Mouse (Mus musculus) embryonic facial prominence, embryonic 11.5 days (tissue): ENCODE measurements around the gene Syt14. TPM values are rescaled to one million over a fixed set of nuclear protein-coding genes. Genes with fewer than 3 reads are reported as not detected.
A peak's percentile ranks its signal among the peaks of the same experiment; 100 is the strongest.

Experiments
- ATAC-seq: fragments of 200-750 bp; cut with Nextera tagmentation; replicated peaks from 2 replicates; pipeline ENCODE4 v1.8.0; 2017; ENCODE audit warnings: low read depth; ENCODE audit not compliant: insufficient number of reproducible peaks, low FRiP score, low TSS enrichment
- DNase-seq: peaks from one replicate; pipeline ENCODE4 v3.0.0-alpha.2; 2015; ENCODE audit warnings: low spot score
- H3K27ac ChIP-seq: fragments of 300-500 bp; sonication (generic); replicated peaks from 2 replicates; pipeline ENCODE4 v1.5.1; 2014; ENCODE audit warnings: mild to moderate bottlenecking, low read depth, low read length, control low read depth
- H3K27me3 ChIP-seq: fragments of 300-500 bp; sonication (generic); 2 replicates; pipeline ENCODE4 v1.6.1; 2014; ENCODE audit warnings: mild to moderate bottlenecking, low read length, moderate library complexity, mixed read lengths; ENCODE audit not compliant: control insufficient read depth, insufficient read depth
- H3K36me3 ChIP-seq: fragments of 300-500 bp; sonication (generic); replicated peaks from 2 replicates; pipeline ENCODE4 v1.6.1; 2014; ENCODE audit warnings: low read depth, mild to moderate bottlenecking, low read length, moderate library complexity, mixed read lengths; ENCODE audit not compliant: control insufficient read depth, insufficient read depth
- H3K4me1 ChIP-seq: fragments of 300-500 bp; sonication (generic); 2 replicates; pipeline ENCODE4 v1.6.1; 2014; ENCODE audit warnings: low read length, mixed read lengths; ENCODE audit not compliant: control insufficient read depth, insufficient read depth
- H3K4me2 ChIP-seq: fragments of 300-500 bp; sonication (generic); 2 replicates; pipeline ENCODE4 v1.6.1; 2014; ENCODE audit warnings: low read depth, mild to moderate bottlenecking, control low read depth, low read length, moderate library complexity
- H3K4me3 ChIP-seq: fragments of 300-500 bp; sonication (generic); 2 replicates; pipeline ENCODE4 v1.5.1; 2014; ENCODE audit warnings: low read depth, low read length, control low read depth
- H3K9ac ChIP-seq: fragments of 300-500 bp; sonication (generic); replicated peaks from 2 replicates; pipeline ENCODE4 v1.6.1; 2014; ENCODE audit warnings: mild to moderate bottlenecking, control low read depth, low read length
- H3K9me3 ChIP-seq: fragments of 300-500 bp; sonication (generic); replicated peaks from 2 replicates; pipeline ENCODE4 v1.6.1; 2016; ENCODE audit warnings: mild to moderate bottlenecking, low read length, inconsistent platforms, mixed read lengths; ENCODE audit not compliant: control insufficient read depth
- WGBS: fragments of 180-500 bp; shearing (Covaris S2); extraction: QIAGEN DNeasy Blood & Tissue Kit; methylation state at CpG from one replicate; pipeline ENCODE4 v1.1.7; 2014; 5-methylcytosine and 5-hydroxymethylcytosine counted together
- polyA plus RNA-seq: library from polyadenylated mRNA; unstranded; fragments of >200 nt; fragmentation: Nextera tagmentation; extraction: Ambion mirVana; gene quantifications from 2 replicates; pipeline ENCODE4 v1.2.1, GENCODE M21; 2014

The Syt14 gene
- polyA plus RNA-seq, 1 experiment from 2014 or later = 5.9 TPM

DNA sequence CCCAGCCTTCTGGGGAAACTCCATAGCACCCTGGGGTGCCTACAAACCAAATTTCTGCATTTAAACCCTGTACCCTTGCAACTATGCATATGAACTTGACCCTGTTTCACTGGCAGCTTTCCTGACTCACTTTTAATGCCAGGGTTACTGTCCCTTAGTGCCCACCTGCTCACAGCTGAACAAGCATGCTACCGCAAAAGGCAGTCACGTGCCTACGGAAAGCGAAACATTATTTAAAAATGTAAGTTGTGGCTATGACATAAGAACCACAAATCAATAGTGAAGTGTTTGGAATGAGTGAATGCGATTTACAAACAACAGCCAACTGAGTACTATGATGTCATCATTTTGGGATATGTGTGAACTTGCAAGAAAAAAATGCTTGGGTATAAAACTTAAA lies 178.0 kb downstream of the Syt14 start:
- H3K9ac ChIP-seq = no peak overlapping the region
- H3K9me3 ChIP-seq = no peaks in the 10 kb centered on the region
- no peaks in the 10 kb centered on the region for H3K27me3 ChIP-seq
- ATAC-seq (no peak), DNase-seq (no peak)
- no peak overlapping the region for H3K27ac ChIP-seq
- H3K36me3 ChIP-seq = no peaks in the 10 kb centered on the region
- H3K4me2 ChIP-seq = no peak overlapping the region
- no peak overlapping the region for H3K4me3 ChIP-seq
- H3K4me1 ChIP-seq = peaks cover 2% of the 10 kb centered on the region; the same call in 1 of the 2 replicates
- 89% methylated on average over 5 of the region's 5 CpGs for WGBS

- no peak overlapping the region for H3K4me2 ChIP-seq
- H3K27me3 ChIP-seq = no peaks in the 10 kb centered on the region
- ATAC-seq (no peak), DNase-seq (no peak)
- H3K9ac ChIP-seq = no peak overlapping the region
- H3K4me1 ChIP-seq = peaks cover 5% of the 10 kb centered on the region; the same call in 1 of the 2 replicates
- 74% methylated on average over 6 of the region's 6 CpGs for WGBS
- no peak overlapping the region for H3K4me3 ChIP-seq
- H3K36me3 ChIP-seq = no peaks in the 10 kb centered on the region
- no peaks in the 10 kb centered on the region for H3K9me3 ChIP-seq
- no peak overlapping the region for H3K27ac ChIP-seq
Measured at GRCm38 (mm10) chr1:192856931-192857330, 178.6 kb downstream of the Syt14 start.

DNA sequence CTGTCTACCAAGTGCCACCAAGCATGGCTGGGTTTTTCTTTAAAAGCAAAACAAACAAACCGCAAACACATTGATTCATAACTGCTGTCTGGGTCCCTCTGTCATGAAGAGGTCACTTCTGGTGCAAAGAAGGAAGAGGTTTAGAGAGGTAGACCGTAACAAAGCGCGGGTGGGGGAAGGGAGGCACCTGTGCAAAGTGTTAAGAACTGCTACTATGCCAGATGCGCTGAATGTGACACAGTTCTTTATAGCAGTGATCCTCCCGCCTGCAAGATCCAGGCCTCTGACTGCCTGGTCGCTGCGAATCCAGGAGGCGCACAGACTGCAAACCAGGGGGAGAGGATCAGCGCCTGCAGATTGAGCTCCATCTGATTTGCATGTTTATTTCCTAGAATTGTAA lies 179.2 kb downstream of the Syt14 start:
- Histone ChIP-seq H3K36me3 (no peaks in the 10 kb centered on the region), H3K9ac (no peak overlapping the region), H3K9me3 (no peaks in the 10 kb centered on the region), H3K27ac (no peak overlapping the region), H3K4me2 (no peak overlapping the region), H3K4me1 (peaks cover 9% of the 10 kb centered on the region; the same call in 1 of the 2 replicates), H3K27me3 (no peaks in the 10 kb centered on the region), H3K4me3 (no peak overlapping the region)
- DNase-seq (peak; percentile 69), ATAC-seq (no peak)
- 7% methylated on average over 10 of the region's 10 CpGs for WGBS

DNA sequence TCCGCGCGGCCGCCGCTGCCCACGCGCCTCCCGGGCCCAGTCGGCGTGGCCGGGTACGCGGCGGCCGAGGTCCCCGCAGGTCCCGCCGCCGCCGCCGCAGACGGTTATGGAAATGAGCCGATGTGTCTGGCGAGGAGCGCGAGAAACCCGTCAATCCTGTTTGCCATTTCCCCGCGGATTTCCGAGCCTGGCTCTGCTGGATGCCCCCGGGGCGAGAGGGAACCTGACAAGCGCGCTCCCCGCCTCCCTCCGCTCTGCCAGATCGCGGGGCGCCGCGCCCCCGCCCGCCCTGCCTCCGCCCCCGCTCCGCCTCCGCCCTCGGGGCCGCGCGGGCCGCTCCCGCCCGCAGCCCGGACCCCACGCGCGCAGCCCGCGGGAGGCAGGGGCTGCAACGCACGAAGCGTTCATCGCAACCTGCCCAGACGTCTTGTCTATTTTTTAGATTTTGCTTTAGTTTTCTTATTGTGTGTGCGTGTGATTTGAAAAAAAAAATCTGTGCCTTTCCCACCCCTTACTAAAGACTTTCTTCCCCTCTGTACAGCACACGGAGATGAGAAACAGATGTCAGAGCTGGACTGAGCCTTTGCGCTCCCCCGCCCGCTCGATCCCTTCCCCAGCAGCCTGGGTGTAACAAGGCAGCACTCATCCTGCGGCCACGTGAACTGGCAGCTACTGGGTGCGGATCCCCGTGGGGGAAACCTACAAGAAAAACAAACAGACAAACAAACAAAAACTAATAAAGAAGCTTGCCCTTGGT lies 179.9 kb downstream of the Syt14 start, which contains the start of gene Sertad4:
Sertad4 (minus strand) TSS at position 283 of the 757 bp plus-strand sequence.
- DNase-seq (peak; percentile 94), ATAC-seq (peak; percentile 85)
- Histone ChIP-seq H3K27ac (peak within 1 kb of the TSS; percentile 99), H3K9me3 (no peaks in the 10 kb centered on the region), H3K4me2 (peak within 1 kb of the TSS; percentile 87), H3K4me1 (peaks cover 12% of the 10 kb centered on the region; the same call in 1 of the 2 replicates), H3K4me3 (peak within 1 kb of the TSS; percentile 86), H3K27me3 (no peaks in the 10 kb centered on the region), H3K9ac (peak within 1 kb of the TSS; percentile 94), H3K36me3 (no peaks in the 10 kb centered on the region)
- under 1% methylated on average over 74 of the region's 75 CpGs for WGBS

GRCm38 (mm10) chr1:192854819-192855271 lies 180.7 kb downstream of the Syt14 start:
- no peak; the same call in none of the 2 replicates for ATAC-seq
- Histone ChIP-seq H3K4me3 (peak overlapping the region; percentile 86), H3K4me1 (peaks cover 12% of the 10 kb centered on the region; the same call in 1 of the 2 replicates), H3K36me3 (no peaks in the 10 kb centered on the region; the same call in 1 of the 2 replicates), H3K27me3 (no peaks in the 10 kb centered on the region), H3K27ac (peak overlapping the region; percentile 99), H3K9me3 (no peaks in the 10 kb centered on the region), H3K9ac (peak overlapping the region; percentile 94), H3K4me2 (peak overlapping the region; percentile 87)
- peak; percentile 56 for DNase-seq
- WGBS = 0% methylated on average over 27 of the region's 45 CpGs

DNA sequence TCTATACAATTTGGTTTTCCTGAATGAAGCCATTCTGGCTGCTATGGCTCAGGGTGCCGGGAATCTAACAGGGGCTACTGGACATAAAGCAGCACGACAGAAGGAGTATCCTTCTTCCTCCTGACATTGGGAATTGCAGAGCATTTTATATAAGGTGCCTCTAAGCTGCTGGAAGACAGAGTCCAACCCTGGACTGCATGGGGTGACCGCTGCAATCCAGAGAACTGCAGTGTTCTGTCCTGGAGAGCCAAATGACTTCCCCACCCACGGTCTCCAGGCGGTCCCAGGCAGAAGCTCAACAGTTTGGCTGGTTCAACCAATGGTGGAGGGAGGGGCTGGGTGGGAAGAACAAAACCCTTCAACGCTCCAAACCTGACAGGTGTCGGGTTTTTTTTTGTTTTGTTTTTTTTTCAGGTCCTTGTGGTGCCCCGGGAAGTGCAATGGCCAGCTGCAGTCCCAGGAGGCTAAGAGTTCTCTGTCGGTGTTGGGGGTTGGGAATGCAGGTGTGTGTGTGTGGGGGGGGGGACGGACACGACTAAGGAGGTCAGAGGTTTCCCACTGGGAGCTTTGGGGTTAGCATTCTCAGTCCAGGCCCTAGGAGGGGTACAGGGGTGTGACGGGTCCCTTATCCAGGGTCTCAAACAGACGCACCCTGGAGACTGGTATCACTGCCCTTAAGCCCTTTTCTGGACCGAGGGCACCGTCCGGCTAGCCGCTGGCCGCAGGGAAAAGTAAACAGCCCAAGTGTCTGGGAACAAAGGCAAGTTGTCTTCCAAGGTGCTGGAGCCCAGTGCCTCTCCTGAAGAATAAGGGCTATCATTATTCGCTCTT lies 181.4 kb downstream of the Syt14 start:
- H3K27ac ChIP-seq = peak overlapping the region; percentile 99
- peak overlapping the region; percentile 94 for H3K9ac ChIP-seq
- 2% methylated on average over 19 of the region's 19 CpGs for WGBS
- no peaks in the 10 kb centered on the region; the same call in 1 of the 2 replicates for H3K36me3 ChIP-seq
- H3K4me2 ChIP-seq = peak overlapping the region; percentile 87
- no peaks in the 10 kb centered on the region for H3K27me3 ChIP-seq
- peak; percentile 14 for DNase-seq
- peaks cover 12% of the 10 kb centered on the region; the same call in 1 of the 2 replicates for H3K4me1 ChIP-seq
- no peaks in the 10 kb centered on the region for H3K9me3 ChIP-seq
- ATAC-seq = no peak
- H3K4me3 ChIP-seq = peak overlapping the region; percentile 86

- Histone ChIP-seq H3K27me3 (no peaks in the 10 kb centered on the region), H3K9me3 (no peaks in the 10 kb centered on the region), H3K27ac (no peak overlapping the region)
Measured at GRCm38 (mm10) chr1:192853429-192853828, 182.1 kb downstream of the Syt14 start.

More at GRCm38 (mm10) chr1:192853429-192853828, 182.1 kb downstream of the Syt14 start:
- peaks cover under 1% of the 10 kb centered on the region; the same call in 1 of the 2 replicates for H3K36me3 ChIP-seq
- WGBS = 34% methylated on average over 2 of the region's 2 CpGs
- H3K4me1 ChIP-seq = peaks cover 12% of the 10 kb centered on the region; the same call in 1 of the 2 replicates
- ATAC-seq = no peak
- peak overlapping the region; percentile 86 for H3K4me3 ChIP-seq
- H3K4me2 ChIP-seq = peak overlapping the region; percentile 87
- no peak for DNase-seq
- H3K9ac ChIP-seq = peak overlapping the region; percentile 94
